16 mouse cellular contexts compared by ENCODE assay signal in genomic region chr10:27995035-27995399, GRCm38 (mm10).
"Had no signal": no experiment of that assay in that cellular context is flagged by ENCODE, and none has a peak within 500 bp of the region (broad histone marks: within the 10 kb centered on the region; RNA-seq: fewer than 3 reads in every experiment).

No protein-coding gene starts in this region.

- H3K9ac ChIP-seq: neural tube, embryonic 13.5 days; neural tube, embryonic 15.5 days; stomach, embryonic 15.5 days had no signal

- H3K27me3 ChIP-seq: neural tube, embryonic 13.5 days; neural tube, embryonic 15.5 days; stomach, embryonic 15.5 days had no signal

- H3K9me3 ChIP-seq: neural tube, embryonic 13.5 days; neural tube, embryonic 15.5 days; stomach, embryonic 15.5 days had no signal

- H3K36me3 ChIP-seq: neural tube, embryonic 13.5 days; neural tube, embryonic 15.5 days; stomach, embryonic 15.5 days had no signal

- H3K27ac ChIP-seq: neural tube, embryonic 13.5 days; neural tube, embryonic 15.5 days; stomach, embryonic 15.5 days; stomach, postnatal 0 days had no signal

- H3K4me3 ChIP-seq: neural tube, embryonic 13.5 days; neural tube, embryonic 15.5 days; stomach, embryonic 15.5 days had no signal

- H3K4me1 ChIP-seq: neural tube, embryonic 13.5 days; stomach, embryonic 15.5 days had no signal

- DNase-seq: retina, postnatal 1 day; right cerebral cortex, adult 18-20 months; right cerebral cortex, postnatal 14 days; right cerebral cortex, postnatal 25 days; right cerebral cortex, postnatal 4 days; spleen, adult 18-20 months; thymus, adult 18-20 months; thymus, adult 2 months; thymus, postnatal 14 days; thymus, postnatal 25 days; thymus, postnatal 36 days; thymus, postnatal 4 days had no signal
